Mouse (Mus musculus) left cerebral cortex, postnatal 36 days (tissue): ENCODE measurements at regions not wholly inside any gene's neighbourhood (a gene's known extent, or its start where the extent isn't known, plus 50 kb on each side); places are given as distances from the start of the nearest gene placed in this dataset.

Experiments
- DNase-seq, 2 experiments: peaks; one replicate each; pipeline ENCODE4 v3.0.0; 2021 to 2022; ENCODE audit warnings: low spot score in 2 of 2, mixed read lengths in 1 of 2
- intact Hi-C: fragments of 180-260 bp; cut with DNase I; formaldehyde crosslinking; loops from one replicate; pipeline ENCODE4 v1.15.1; 2025

DNA sequence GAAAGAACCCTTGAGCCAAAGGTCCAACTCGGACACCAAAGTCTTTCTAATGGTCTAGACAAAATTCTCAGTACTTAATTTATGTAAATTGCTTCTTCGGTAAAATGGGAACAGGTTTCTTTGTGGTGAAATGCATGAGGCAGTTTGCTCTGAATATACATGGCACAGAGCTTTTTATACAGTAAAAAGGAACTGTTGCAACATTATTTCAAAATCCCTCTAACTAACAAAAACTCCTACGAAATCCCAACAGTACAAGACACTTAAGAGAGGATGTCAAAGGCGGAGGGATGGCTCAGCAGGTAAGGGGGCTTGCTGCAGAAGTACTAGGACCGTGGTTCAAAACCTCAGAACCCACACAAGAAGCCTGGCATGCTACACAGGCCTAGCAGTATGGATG, 248.4 kb downstream of the Barhl2 start:
- DNase-seq, result no peak
- intact Hi-C loops, result no loop called here

GRCm38 (mm10) chr5:106207706-106208105, 250.3 kb downstream of the Barhl2 start:
- intact Hi-C loops, result no loop called here
- no peak for DNase-seq

DNA sequence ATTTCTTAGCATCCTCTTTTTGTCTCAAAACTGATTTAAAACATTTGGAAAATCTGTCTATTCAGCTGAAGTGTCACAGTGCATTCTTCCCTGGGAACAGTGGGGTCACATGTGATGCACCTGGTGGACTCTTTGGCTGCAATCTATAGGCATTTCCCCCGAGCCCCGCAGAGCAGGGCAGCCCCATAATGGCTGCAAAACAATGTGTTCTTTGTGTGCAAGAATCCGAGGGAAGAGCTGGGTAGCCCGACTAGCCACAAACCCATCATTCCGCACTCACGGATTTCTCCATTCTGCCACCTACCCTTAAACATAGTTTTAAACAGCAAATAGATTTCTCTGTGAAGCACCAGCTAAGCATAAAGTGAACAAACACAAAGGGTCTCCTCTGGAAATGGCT, 252.2 kb downstream of the Barhl2 start:
- intact Hi-C loops, result no loop called here
- no peak for DNase-seq

DNA sequence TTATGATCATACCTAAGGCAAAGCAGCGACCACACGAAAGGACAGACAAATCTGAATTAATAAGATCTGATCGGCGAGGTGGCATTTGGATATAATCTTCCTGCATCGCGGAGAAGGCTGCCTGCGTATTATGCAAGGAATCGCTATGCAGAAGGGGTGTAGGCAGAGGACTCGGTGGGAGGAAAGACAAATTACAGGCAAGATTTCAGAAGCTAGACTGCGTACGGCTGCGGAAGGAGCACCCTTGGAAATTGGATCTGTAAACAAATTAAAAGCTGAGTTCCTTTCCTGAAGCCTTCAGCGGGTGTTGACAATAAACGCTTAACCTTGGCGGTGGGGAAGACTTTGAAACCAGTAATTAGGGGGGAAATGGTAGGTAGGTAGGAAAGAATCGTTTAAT, 257.3 kb downstream of the Barhl2 start:
- intact Hi-C loops, result no loop called here
- DNase-seq, result peak; percentile 30 to 38

- DNase-seq, result no peak
- intact Hi-C loops, result no loop called here
These were observed 258.9 kb downstream of the Barhl2 start for GRCm38 (mm10) chr5:106199061-106199460.

- intact Hi-C loops, result no loop called here
- no peak for DNase-seq
These were observed 266.8 kb downstream of the Barhl2 start for GRCm38 (mm10) chr5:106191141-106191540.

- intact Hi-C loops, result no loop called here
- no peak for DNase-seq
These were observed 276.2 kb downstream of the Barhl2 start for GRCm38 (mm10) chr5:106181726-106182125.

DNA sequence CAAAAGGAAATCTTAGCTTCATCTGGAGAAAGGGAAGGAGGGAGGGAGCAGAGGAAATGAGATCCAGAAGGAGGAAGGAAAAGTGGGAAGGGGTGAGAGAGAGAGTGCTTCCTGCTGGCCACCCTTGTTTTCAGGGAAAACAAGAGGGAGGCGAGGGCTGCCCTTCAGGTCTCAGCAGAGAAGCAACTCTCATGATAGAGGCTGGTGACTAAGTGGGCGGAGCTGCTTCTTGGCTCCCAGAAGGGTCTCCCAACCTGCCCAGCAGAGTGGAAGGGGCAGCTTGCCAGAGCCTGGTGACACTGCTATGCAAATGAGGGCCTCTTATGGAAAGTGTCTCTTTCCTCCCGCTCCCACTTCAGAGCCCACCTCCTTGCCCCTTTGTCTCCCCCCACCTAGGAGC, 285.8 kb downstream of the Barhl2 start:
- no peak for DNase-seq
- intact Hi-C loops, result no loop called here

DNA sequence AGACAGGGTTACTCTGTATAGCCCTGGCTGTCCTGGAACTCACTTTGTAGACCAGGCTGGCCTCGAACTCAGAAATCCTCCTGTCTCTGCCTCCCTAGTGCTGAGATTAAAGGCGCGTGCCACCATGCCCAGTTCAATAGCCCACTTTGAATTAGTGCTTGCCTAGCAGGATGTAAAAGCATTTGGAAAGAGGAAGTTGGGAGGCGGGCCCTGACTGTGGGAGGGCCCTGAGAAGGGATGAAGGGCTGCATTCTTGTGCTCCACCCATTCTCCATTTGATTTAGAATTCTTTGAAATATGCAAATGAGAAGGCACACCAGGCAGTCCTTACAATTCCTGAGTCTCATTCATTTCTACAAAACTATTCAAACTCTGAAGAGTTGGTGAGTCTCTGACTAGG, 287.6 kb downstream of the Barhl2 start:
- intact Hi-C loops, result no loop called here
- DNase-seq, result no peak

DNA sequence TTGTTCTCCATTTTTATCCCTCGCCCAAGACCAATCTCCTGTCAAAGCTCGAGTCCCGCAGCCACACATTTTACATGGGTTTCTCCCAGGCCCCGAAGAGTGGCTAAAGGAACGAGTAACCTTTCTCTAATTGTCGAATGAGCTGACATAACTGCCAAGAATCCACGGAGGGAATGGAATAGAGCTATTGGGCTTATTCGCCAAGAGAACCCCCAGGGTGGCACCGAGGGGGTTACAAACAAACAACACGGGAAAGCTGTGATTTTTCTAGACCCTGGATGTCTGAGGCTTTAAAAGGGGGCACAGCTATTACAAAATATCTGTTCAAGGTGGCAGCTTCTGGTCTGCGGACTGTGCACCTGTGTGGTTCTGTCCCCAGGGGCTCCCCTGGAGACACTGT, 290.4 kb downstream of the Barhl2 start:
- intact Hi-C loops, result no loop called here
- no peak for DNase-seq

- DNase-seq, result no peak
- intact Hi-C loops, result no loop called here
These were observed 289.9 kb downstream of the Zfp326 start for GRCm38 (mm10) chr5:106166266-106166665.

DNA sequence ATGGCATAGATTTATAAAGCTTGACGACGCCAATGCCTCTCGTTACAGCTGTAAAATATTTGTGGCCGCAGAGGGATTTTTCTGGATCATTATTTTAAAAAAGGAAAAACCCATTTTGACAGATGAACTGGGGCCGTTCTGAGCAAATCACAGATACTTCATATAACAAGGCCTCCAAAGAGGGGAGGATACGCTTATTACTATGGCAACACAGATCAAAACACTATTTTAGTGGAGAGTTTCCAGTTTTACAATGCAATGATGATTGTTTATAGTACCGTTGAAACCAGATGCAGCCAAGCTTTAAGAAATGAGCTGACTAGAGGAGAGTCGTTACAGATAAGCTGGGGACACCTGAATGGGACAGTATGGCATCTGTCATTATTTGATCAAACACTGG, 287.8 kb downstream of the Zfp326 start:
- DNase-seq, result no peak
- intact Hi-C loops, result no loop called here

DNA sequence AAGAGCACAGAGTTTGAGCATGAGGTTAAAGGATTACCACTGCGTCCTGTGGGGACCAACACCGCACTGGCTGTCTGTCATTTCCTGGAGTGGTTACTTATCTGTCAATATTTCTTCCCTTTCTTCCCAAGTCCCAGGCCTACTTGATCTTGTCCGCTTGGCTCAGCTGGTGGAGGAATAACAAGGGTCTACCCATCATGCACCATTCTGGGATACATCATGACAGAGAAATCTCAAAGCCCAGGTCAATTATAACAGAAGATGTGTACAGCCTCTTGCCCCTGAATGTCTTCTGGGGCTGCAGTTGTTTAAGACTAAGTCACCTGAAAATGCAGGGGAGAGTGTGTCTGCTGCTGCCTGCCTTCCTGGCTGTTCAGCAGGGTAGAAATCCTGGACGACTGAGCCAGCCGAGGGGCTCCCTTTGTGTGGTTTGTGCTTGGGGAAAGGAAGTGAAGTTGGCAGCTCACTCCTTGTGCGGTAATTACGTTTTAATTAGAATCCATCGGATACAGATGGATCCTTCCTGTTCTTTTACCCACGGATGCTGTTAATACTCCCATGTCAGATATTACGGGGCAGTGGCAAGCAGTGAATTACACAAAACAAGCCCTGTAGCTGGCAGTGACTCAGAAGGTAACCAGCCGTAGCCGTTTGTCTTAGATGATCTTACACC, 286.8 kb downstream of the Zfp326 start:
- no peak for DNase-seq
- intact Hi-C loops, result no loop called here

DNA sequence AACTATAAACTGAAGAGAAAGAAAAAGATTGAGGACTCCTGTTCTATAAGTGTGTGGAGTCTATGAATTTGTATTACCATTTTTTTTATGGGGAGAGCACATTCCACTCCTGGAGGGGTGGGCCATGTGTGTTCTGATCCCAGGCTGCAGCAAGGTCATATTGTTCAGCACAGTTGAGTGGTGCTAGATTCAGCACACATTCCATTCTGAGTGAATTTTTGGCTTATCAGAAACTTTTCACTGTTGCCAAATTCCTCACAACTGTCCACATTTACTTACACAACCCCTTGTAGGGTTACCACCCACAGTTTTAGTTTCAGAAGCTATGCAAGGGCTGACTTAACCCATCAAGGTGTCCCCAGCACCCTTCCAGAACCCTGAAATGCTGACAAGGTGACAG, 262.7 kb downstream of the Zfp326 start:
- no peak for DNase-seq
- intact Hi-C loops, result no loop called here

DNA sequence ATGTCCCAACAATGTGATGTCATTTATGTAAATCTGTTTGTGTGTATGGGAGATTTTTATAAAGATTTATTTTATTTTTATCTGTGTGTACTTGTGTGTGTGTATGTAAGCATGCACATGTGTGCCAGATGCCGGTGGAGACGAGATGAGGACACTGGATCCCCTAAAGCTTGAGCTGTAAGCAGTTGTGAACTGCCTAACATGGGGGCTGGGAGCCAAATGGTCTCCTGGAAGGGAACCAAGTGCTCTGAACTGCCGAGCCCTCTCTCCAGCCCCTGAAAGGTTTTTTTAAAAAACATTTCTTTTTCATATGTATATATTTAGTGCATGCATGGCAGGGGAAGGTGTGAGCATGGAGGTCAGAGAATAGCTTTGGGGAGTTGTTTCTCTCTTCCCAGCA, 246.6 kb downstream of the Zfp326 start:
- intact Hi-C loops, result no loop called here
- DNase-seq, result no peak

- intact Hi-C loops, result no loop called here
- DNase-seq, result no peak
These were observed 243.2 kb downstream of the Zfp326 start for GRCm38 (mm10) chr5:106119584-106119983.

GRCm38 (mm10) chr5:106113186-106113585, 236.8 kb downstream of the Zfp326 start:
- DNase-seq, result no peak
- intact Hi-C loops, result no loop called here

DNA sequence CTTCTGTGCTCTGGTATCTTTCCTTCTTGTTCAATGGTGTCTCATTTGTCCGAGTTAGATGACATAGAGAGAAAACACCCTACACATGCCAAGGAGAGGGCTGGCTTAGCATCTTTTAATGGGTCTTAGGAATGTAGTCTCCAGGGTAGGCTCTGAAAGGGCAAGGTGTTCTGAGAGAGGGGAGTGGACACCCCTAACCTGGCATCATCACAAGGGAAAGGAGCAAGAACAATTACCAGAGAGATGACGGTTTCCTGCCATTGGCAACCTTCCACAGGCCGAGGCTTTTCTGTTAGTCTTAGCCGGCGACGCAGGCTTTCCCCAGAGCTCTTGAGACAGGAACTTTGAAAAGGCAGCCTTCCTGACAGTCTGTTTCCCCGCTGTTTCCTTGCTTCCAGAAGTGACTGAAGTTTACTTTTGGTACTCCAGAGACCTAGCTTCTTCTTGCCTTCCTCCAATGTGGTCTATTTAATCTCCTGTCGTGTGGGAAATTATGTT, 232.2 kb downstream of the Zfp326 start:
- no peak for DNase-seq

DNA sequence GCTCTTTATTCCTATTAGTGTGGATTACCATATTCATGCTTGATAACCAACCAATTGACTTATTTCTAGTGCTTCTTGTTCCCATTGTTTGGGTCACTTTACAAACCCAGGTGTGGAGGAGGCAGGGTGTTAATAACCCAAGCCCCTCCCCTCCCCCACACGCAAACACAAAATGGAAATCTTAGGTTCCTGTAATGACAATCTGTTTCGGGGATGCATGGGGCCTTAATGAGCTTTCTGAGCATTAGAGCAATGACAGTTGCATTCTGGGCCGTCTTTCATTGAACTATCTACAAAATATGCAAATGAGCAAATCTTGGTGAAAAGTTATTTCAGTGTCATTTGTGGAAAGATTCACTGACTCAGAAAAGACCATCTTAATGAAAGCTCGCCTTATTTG, 225.9 kb downstream of the Zfp326 start:
- intact Hi-C loops, result no loop called here
- DNase-seq, result no peak

More for the DNA sequence above, 232.2 kb downstream of the Zfp326 start:
- intact Hi-C loops, result no loop called here

- DNase-seq, result no peak
- intact Hi-C loops, result no loop called here
These were observed 222.5 kb downstream of the Zfp326 start for GRCm38 (mm10) chr5:106098887-106099286.

- intact Hi-C loops, result no loop called here
- DNase-seq, result peak in 1 of 2 experiments; percentile 4
These were observed 213.0 kb downstream of the Zfp326 start for GRCm38 (mm10) chr5:106089332-106089731.
